Mouse (Mus musculus): Measurements from ENCODE around the gene Mst1r. TPM values are rescaled to one million over a fixed set of nuclear protein-coding genes. Genes with fewer than 3 reads are reported as not detected.
A peak's percentile ranks its signal among the peaks of the same experiment; 100 is the strongest.

The Mst1r gene
- total and polyA plus RNA-seq, 3 experiments: 3.1 to 12.5 (median 3.3) TPM

GRCm38 (mm10) chr9:107873137-107873536, 33.5 kb upstream of the Mst1r start, which contains the start of gene Rbm6:
TSS of gene Rbm6 (minus strand) at chr9:107873237.
- Histone ChIP-seq H3K9ac (ENCODE audit: low read depth, low read length) (peak within 1 kb of the TSS; percentile 97), H3K36me3 (ENCODE audit: control insufficient read depth, insufficient read depth, low read length) (peaks cover 7% of the 10 kb centered on the region), H3K27me3 (ENCODE audit: control insufficient read depth, insufficient read depth, low read length) (no peaks in the 10 kb centered on the region), H3K4me3 (peak within 1 kb of the TSS; percentile 97), H3K4me1 (ENCODE audit: control insufficient read depth, insufficient read depth, low read length) (no peaks in the 10 kb centered on the region; the same call in none of the 2 replicates), H3K79me2 (replicated peaks; ENCODE audit: control insufficient read depth, insufficient read depth, low read length) (no peaks in the 10 kb centered on the region; the same call in 1 of the 2 replicates), H3K27ac (peak within 1 kb of the TSS; percentile 85)
- TF ChIP-seq CTCF (IDR thresholded peaks at IDR 0.05): no peak
- no peak for TF ChIP-seq POLR2A (IDR thresholded peaks at IDR 0.05; ENCODE audit: insufficient read depth, low read depth, low read length)
- no peak for TF ChIP-seq EP300 (IDR thresholded peaks at IDR 0.05; ENCODE audit: insufficient read depth, low read depth, low read length)
- intact Hi-C loops (cut with DNase I): no loop called here
- 5% methylated on average over 14 of the region's 14 CpGs for WGBS
- DNase-seq: no peak

GRCm38 (mm10) chr9:107880411-107880810, 26.3 kb upstream of the Mst1r start:
- no peak for DNase-seq
- intact Hi-C loops (cut with DNase I): loop anchor here (1.0 kb wide), 1 partner anchor 25 kb away; no protein-coding TSS in a partner anchor
- TF ChIP-seq EP300 (IDR thresholded peaks at IDR 0.05; ENCODE audit: insufficient read depth, low read depth, low read length) (no peak), POLR2A (IDR thresholded peaks at IDR 0.05; ENCODE audit: insufficient read depth, low read depth, low read length) (no peak), CTCF (IDR thresholded peaks at IDR 0.05) (no peak)
- no peaks in the 10 kb centered on the region for H3K27me3 ChIP-seq (ENCODE audit: control insufficient read depth, insufficient read depth, low read length)
- no peaks in the 10 kb centered on the region for H3K36me3 ChIP-seq (ENCODE audit: control insufficient read depth, insufficient read depth, low read length)
- no peak overlapping the region for H3K9ac ChIP-seq (ENCODE audit: low read depth, low read length)
- WGBS: 59% methylated on average over 4 of the region's 4 CpGs
- no peak overlapping the region for H3K4me3 ChIP-seq
- no peaks in the 10 kb centered on the region for H3K79me2 ChIP-seq (replicated peaks; ENCODE audit: control insufficient read depth, insufficient read depth, low read length)
- no peak overlapping the region for H3K27ac ChIP-seq
- no peaks in the 10 kb centered on the region for H3K4me1 ChIP-seq (ENCODE audit: control insufficient read depth, insufficient read depth, low read length)

- peak within 1 kb of the TSS; percentile 83 for H3K27ac ChIP-seq
- TF ChIP-seq EP300 (IDR thresholded peaks at IDR 0.05; ENCODE audit: insufficient read depth, low read depth, low read length) (no peak), POLR2A (IDR thresholded peaks at IDR 0.05; ENCODE audit: insufficient read depth, low read depth, low read length) (peak; percentile 76)
- no peaks in the 10 kb centered on the region for H3K36me3 ChIP-seq (ENCODE audit: control insufficient read depth, insufficient read depth, low read length)
- no peaks in the 10 kb centered on the region for H3K27me3 ChIP-seq (ENCODE audit: control insufficient read depth, insufficient read depth, low read length)
- H3K79me2 ChIP-seq (replicated peaks; ENCODE audit: control insufficient read depth, insufficient read depth, low read length): 0 out of 2 replicates have a peak, but pooled peaks cover 2% of the 10 kb centered on the region
- under 1% methylated on average over 28 of the region's 28 CpGs for WGBS
- H3K9ac ChIP-seq (ENCODE audit: low read depth, low read length): peak within 1 kb of the TSS; percentile 91
- H3K4me3 ChIP-seq: peak within 1 kb of the TSS; percentile 93
- intact Hi-C loops (cut with DNase I): loop anchor here (1.0 kb wide), 1 partner anchor 16 kb away; no protein-coding TSS in a partner anchor
- peaks cover 2% of the 10 kb centered on the region for H3K4me1 ChIP-seq (ENCODE audit: control insufficient read depth, insufficient read depth, low read length)
- peak; percentile 89 to 94 for DNase-seq
Observed at GRCm38 (mm10) chr9:107887804-107888266, 18.8 kb upstream of the Mst1r start, which contains the start of gene Mon1a. TSS of gene Mon1a (plus strand) at chr9:107888151.

GRCm38 (mm10) chr9:107888267-107888850, 18.3 kb upstream of the Mst1r start:
- H3K27ac ChIP-seq: peak overlapping the region; percentile 83
- 0 out of 2 replicates have a peak, but pooled peaks cover 2% of the 10 kb centered on the region for H3K79me2 ChIP-seq (replicated peaks; ENCODE audit: control insufficient read depth, insufficient read depth, low read length)
- H3K36me3 ChIP-seq (ENCODE audit: control insufficient read depth, insufficient read depth, low read length): no peaks in the 10 kb centered on the region
- intact Hi-C loops (cut with DNase I): loop anchor here (1.0 kb wide), 1 partner anchor 16 kb away; no protein-coding TSS in a partner anchor
- no peaks in the 10 kb centered on the region for H3K27me3 ChIP-seq (ENCODE audit: control insufficient read depth, insufficient read depth, low read length)
- DNase-seq: no peak
- peaks cover 2% of the 10 kb centered on the region for H3K4me1 ChIP-seq (ENCODE audit: control insufficient read depth, insufficient read depth, low read length)
- under 1% methylated on average over 18 of the region's 18 CpGs for WGBS
- TF ChIP-seq CTCF (IDR thresholded peaks at IDR 0.05) (0 out of 2 replicates have a peak, but pooled peaks have one; percentile 28), EP300 (IDR thresholded peaks at IDR 0.05; ENCODE audit: insufficient read depth, low read depth, low read length) (no peak)
- peak overlapping the region; percentile 93 for H3K4me3 ChIP-seq
- peak overlapping the region; percentile 91 for H3K9ac ChIP-seq (ENCODE audit: low read depth, low read length)

- intact Hi-C loops (cut with DNase I): no loop called here
- H3K27me3 ChIP-seq (ENCODE audit: control insufficient read depth, insufficient read depth, low read length): no peaks in the 10 kb centered on the region
- no peak overlapping the region for H3K27ac ChIP-seq
- H3K9ac ChIP-seq (ENCODE audit: low read depth, low read length): no peak overlapping the region
- no peaks in the 10 kb centered on the region for H3K36me3 ChIP-seq (ENCODE audit: control insufficient read depth, insufficient read depth, low read length)
- no peak overlapping the region for H3K4me3 ChIP-seq
- no peak for TF ChIP-seq CTCF (IDR thresholded peaks at IDR 0.05)
- TF ChIP-seq EP300 (IDR thresholded peaks at IDR 0.05; ENCODE audit: insufficient read depth, low read depth, low read length): no peak
- WGBS: 81% methylated on average over 6 of the region's 6 CpGs
- H3K79me2 ChIP-seq (replicated peaks; ENCODE audit: control insufficient read depth, insufficient read depth, low read length): 0 out of 2 replicates have a peak, but pooled peaks cover 2% of the 10 kb centered on the region
- H3K4me1 ChIP-seq (ENCODE audit: control insufficient read depth, insufficient read depth, low read length): peaks cover 2% of the 10 kb centered on the region
- DNase-seq: no peak
Observed at GRCm38 (mm10) chr9:107890260-107890659, 16.4 kb upstream of the Mst1r start.

- Histone ChIP-seq H3K27ac (no peak overlapping the region), H3K9ac (ENCODE audit: low read depth, low read length) (no peak overlapping the region), H3K36me3 (ENCODE audit: control insufficient read depth, insufficient read depth, low read length) (no peaks in the 10 kb centered on the region), H3K4me1 (ENCODE audit: control insufficient read depth, insufficient read depth, low read length) (peaks cover 2% of the 10 kb centered on the region), H3K27me3 (ENCODE audit: control insufficient read depth, insufficient read depth, low read length) (no peaks in the 10 kb centered on the region), H3K79me2 (replicated peaks; ENCODE audit: control insufficient read depth, insufficient read depth, low read length) (0 out of 2 replicates have a peak, but pooled peaks cover 2% of the 10 kb centered on the region), H3K4me3 (no peak overlapping the region)
- WGBS: 100% methylated on average over 1 of the region's 1 CpGs
- no peak for DNase-seq
- no peak for TF ChIP-seq POLR2A (IDR thresholded peaks at IDR 0.05; ENCODE audit: insufficient read depth, low read depth, low read length)
- peak; percentile 62 for TF ChIP-seq CTCF (IDR thresholded peaks at IDR 0.05)
- intact Hi-C loops (cut with DNase I): no loop called here
Observed at GRCm38 (mm10) chr9:107891023-107891422, 15.7 kb upstream of the Mst1r start.

All from heart, adult 2 months (tissue).